Comparison of ENCODE assay signal across 9 mouse cellular contexts in the genomic region with DNA sequence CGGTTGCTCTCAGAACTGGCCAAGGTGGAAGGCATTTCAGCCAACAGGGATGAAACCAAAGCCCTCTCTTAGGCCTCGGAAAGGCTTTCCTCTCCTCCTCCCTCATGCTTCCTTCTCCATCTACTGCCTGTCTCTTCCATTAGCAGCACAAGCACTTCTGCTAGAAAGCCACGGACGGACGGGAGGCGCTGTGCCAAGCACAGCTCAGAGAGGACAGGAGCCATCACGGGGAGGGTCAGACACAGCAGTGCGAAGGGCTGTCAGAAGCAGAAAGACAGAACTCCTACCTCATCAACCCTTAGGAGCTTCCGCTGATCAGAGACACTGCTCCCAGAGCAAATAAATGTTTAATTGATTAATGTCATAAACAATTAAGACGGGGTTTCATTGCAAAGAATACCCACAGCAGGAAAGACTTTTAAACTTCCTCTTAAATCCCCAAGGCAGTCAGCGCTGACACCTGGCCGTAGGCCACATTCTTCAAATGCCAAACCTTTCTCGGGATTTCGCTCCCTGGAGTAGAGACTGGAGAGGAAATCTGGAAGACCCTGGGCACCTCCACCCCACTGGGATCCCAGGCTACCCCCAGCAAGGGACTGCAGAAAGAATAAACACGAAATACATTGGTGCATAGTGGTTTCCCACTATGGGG. TPM values are rescaled to one million over a fixed set of nuclear protein-coding genes. Genes with fewer than 3 reads are reported as not detected.
DNase-seq lines count a peak whose midpoint lies in the region; ATAC-seq lines count a peak whose summit lies in the region.
"Had no signal": no experiment of that assay in that cellular context is flagged by ENCODE, and none has a peak within 500 bp of the region (broad histone marks: within the 10 kb centered on the region; RNA-seq: fewer than 3 reads in every experiment).

No protein-coding gene starts in this region.

- 26% methylated on average over 15 of the region's 15 CpGs for WGBS in kidney, embryonic 14.5 days
- WGBS in embryonic facial prominence, embryonic 14.5 days, result 21% methylated on average over 15 of the region's 15 CpGs

- no peaks in the 10 kb centered on the region for H3K9me3 ChIP-seq in kidney, embryonic 14.5 days (ENCODE audit: control insufficient read depth, low read length)
- no peaks in the 10 kb centered on the region for H3K9me3 ChIP-seq in embryonic facial prominence, embryonic 14.5 days (ENCODE audit: control insufficient read depth, low read length)

- no peaks in the 10 kb centered on the region for H3K27me3 ChIP-seq in kidney, embryonic 14.5 days (ENCODE audit: control insufficient read depth, insufficient read depth, low read length)
- H3K27me3 ChIP-seq in embryonic facial prominence, embryonic 14.5 days (replicated peaks; ENCODE audit: control insufficient read depth, insufficient read depth, low read length), result no peaks in the 10 kb centered on the region

- H3K4me1 ChIP-seq in kidney, embryonic 14.5 days (ENCODE audit: control insufficient read depth, insufficient read depth, low read length), result peaks cover 7% of the 10 kb centered on the region
- peaks cover 12% of the 10 kb centered on the region for H3K4me1 ChIP-seq in embryonic facial prominence, embryonic 14.5 days (ENCODE audit: control insufficient read depth, insufficient read depth, low read length)

- H3K4me2 ChIP-seq in kidney, embryonic 14.5 days (replicated peaks; ENCODE audit: low read depth, low read length), result no peak overlapping the region
- no peak overlapping the region for H3K4me2 ChIP-seq in embryonic facial prominence, embryonic 14.5 days (ENCODE audit: low read depth, low read length)

- H3K27ac ChIP-seq in kidney, embryonic 14.5 days (ENCODE audit: low read depth, low read length), result no peak overlapping the region
- H3K27ac ChIP-seq in embryonic facial prominence, embryonic 14.5 days (replicated peaks; ENCODE audit: low read depth, low read length), result no peak overlapping the region
- H3K27ac ChIP-seq: liver, embryonic 14.5 days had no signal

- no peak overlapping the region for H3K9ac ChIP-seq in kidney, embryonic 14.5 days (ENCODE audit: low read depth, low read length)
- no peak overlapping the region for H3K9ac ChIP-seq in embryonic facial prominence, embryonic 14.5 days (ENCODE audit: low read depth, low read length)
- H3K9ac ChIP-seq: liver, embryonic 14.5 days had no signal

- H3K4me3 ChIP-seq in kidney, embryonic 14.5 days (ENCODE audit: low read length), result no peak overlapping the region
- no peak overlapping the region for H3K4me3 ChIP-seq in embryonic facial prominence, embryonic 14.5 days (ENCODE audit: low read depth, low read length)

- H3K36me3 ChIP-seq in kidney, embryonic 14.5 days (ENCODE audit: control insufficient read depth, insufficient read depth, low read length), result no peaks in the 10 kb centered on the region
- H3K36me3 ChIP-seq in embryonic facial prominence, embryonic 14.5 days (ENCODE audit: control insufficient read depth, insufficient read depth, low read length), result no peaks in the 10 kb centered on the region

- no peak for ATAC-seq in kidney, embryonic 14.5 days (ENCODE audit: low FRiP score, low TSS enrichment)
- peak; percentile 34; the same call in 1 of the 2 replicates for ATAC-seq in embryonic facial prominence, embryonic 14.5 days (ENCODE audit: low read depth)

- peak; percentile 29 for DNase-seq in kidney, adult 11 months
- DNase-seq in embryonic facial prominence, embryonic 14.5 days (ENCODE audit: low spot score), result no peak
- peak; percentile 36 to 57 for DNase-seq in kidney, adult 8-10 months
- peak; percentile 56 for DNase-seq in mesoderm, embryonic 11.5 days (ENCODE audit: low read depth, low spot score)
- no peak for DNase-seq in adrenal gland, postnatal 10 days
- DNase-seq in adrenal gland, postnatal 14 days, result no peak
- no peak for DNase-seq in urinary bladder, postnatal 25 days (ENCODE audit: low spot score)

RNA-seq across cellular contexts. Expression of a gene that starts 30.8 kb away (rescaled TPM):
- 6.3 and 9.4 TPM in 2 replicates for polyA plus RNA-seq in kidney, embryonic 14.5 days (2014; fragmentation: Nextera tagmentation; extraction: Ambion mirVana)
- polyA plus RNA-seq in embryonic facial prominence, embryonic 14.5 days (2014; fragmentation: Nextera tagmentation; extraction: Ambion mirVana), result 7.3 and 7.6 TPM in 2 replicates
- 10 to 100 TPM in 1 of 2 experiments, 1 to 10 TPM in 1; 9.7 to 11.4 TPM for total RNA-seq in adrenal gland, postnatal 10 days (2021)
- total RNA-seq in adrenal gland, postnatal 14 days (2021), result 11.5 and 11.8 TPM in 2 replicates

Comparison
In these comparisons a context has a peak if more than half of its experiments do, and no peak if none do; other contexts are left out.
1. DNase-seq: peak in kidney, adult 11 months (single experiment), kidney, adult 8-10 months (2 of 2) and mesoderm, embryonic 11.5 days (single experiment); none in embryonic facial prominence, embryonic 14.5 days (single experiment), adrenal gland, postnatal 10 days (single experiment), adrenal gland, postnatal 14 days (single experiment) and urinary bladder, postnatal 25 days (single experiment).